Mouse (Mus musculus) forebrain, embryonic 13.5 days (tissue): ENCODE measurements around the gene Lsm2. TPM values are rescaled to one million over a fixed set of nuclear protein-coding genes. Genes with fewer than 3 reads are reported as not detected.

Source experiments
- ATAC-seq: fragments of 200-750 bp; cut with Nextera tagmentation; 2 replicates; pipeline ENCODE4 v1.8.0; 2017
- H3K27ac ChIP-seq: fragments of 300-500 bp; sonication (generic); 2 replicates; pipeline ENCODE4 v1.5.1; 2015; ENCODE audit warnings: inconsistent platforms, mild to moderate bottlenecking, moderate library complexity
- H3K27me3 ChIP-seq: fragments of 300-500 bp; sonication (generic); 2 replicates; pipeline ENCODE4 v1.6.1; 2015; ENCODE audit warnings: mild to moderate bottlenecking, inconsistent platforms
- H3K36me3 ChIP-seq: fragments of 300-500 bp; sonication (generic); 2 replicates; pipeline ENCODE4 v1.6.1; 2015; ENCODE audit warnings: mild to moderate bottlenecking, inconsistent platforms; ENCODE audit not compliant: poor library complexity, severe bottlenecking
- H3K4me1 ChIP-seq: fragments of 300-500 bp; sonication (generic); 2 replicates; pipeline ENCODE4 v1.6.1; 2015; ENCODE audit warnings: inconsistent platforms
- H3K4me2 ChIP-seq: fragments of 300-500 bp; sonication (generic); 2 replicates; pipeline ENCODE4 v1.6.1; 2015; ENCODE audit warnings: inconsistent platforms, mild to moderate bottlenecking, moderate library complexity
- H3K4me3 ChIP-seq: fragments of 300-500 bp; sonication (generic); 2 replicates; pipeline ENCODE4 v1.5.1; 2015; ENCODE audit warnings: mild to moderate bottlenecking, inconsistent platforms
- H3K9ac ChIP-seq: fragments of 300-500 bp; sonication (generic); 2 replicates; pipeline ENCODE4 v1.6.1; 2015; ENCODE audit warnings: mild to moderate bottlenecking, inconsistent platforms
- H3K9me3 ChIP-seq: fragments of 300-500 bp; sonication (generic); replicated peaks from 2 replicates; pipeline ENCODE4 v1.6.1; 2016; ENCODE audit warnings: inconsistent platforms
- WGBS: fragments of 180-500 bp; shearing (Covaris S2); methylation state at CpG from one replicate; pipeline ENCODE4 v1.1.7; 2015; 5-methylcytosine and 5-hydroxymethylcytosine counted together
- polyA plus RNA-seq: library from polyadenylated mRNA; unstranded; fragments of >200 nt; fragmentation: Nextera tagmentation; extraction: Ambion mirVana; gene quantifications from 2 replicates; pipeline ENCODE4 v1.2.1, GENCODE M21; 2015

Gene Lsm2
- polyA plus RNA-seq, 1 experiment from 2014 or later: 203 TPM

DNA sequence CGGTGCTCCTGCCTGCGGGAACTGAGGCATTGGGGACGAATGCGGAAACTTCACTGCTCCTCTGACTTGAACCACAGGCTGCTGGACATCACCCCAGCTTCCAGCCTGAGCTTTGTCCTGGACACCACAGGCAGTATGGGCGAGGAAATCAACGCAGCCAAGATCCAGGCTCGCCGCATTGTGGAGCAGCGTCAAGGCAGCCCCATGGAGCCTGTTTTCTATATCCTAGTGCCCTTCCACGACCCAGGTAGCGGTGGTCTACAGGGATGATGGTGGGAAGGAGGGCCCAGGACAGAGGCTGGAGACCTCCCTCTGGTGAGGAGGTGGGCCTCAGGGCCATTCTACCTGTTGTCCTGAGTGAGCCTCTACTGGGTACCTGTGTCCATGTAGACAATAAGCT is 38.2 kb downstream of the Lsm2 start:
- Histone ChIP-seq H3K27me3 (no peaks in the 10 kb centered on the region), H3K9ac (no peak overlapping the region), H3K4me3 (no peak overlapping the region), H3K4me1 (peaks cover 14% of the 10 kb centered on the region), H3K27ac (no peak overlapping the region), H3K36me3 (peaks cover 30% of the 10 kb centered on the region), H3K4me2 (no peak overlapping the region), H3K9me3 (no peaks in the 10 kb centered on the region)
- 78% methylated on average over 11 of the region's 11 CpGs for WGBS
- no peak for ATAC-seq

DNA sequence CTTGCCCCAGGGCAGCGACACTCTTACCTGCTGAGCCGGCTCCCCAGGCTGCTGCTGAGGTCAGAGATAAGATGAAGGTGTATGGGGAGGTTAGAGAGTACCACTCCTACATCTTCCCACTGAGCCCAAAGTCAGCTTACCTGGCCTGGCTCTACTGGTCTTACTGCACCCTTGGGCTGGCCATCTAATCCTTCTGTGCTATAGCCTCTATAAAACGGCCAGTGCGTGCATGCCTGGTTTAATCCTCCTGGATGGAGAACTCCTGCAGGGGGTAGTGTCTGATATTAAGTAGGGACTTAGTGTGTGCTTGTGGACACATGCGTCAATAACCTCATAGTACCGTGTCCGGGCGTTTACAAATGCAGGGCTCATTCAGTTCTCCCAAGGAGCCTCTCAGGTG is 38.9 kb downstream of the Lsm2 start:
- no peak for ATAC-seq
- no peaks in the 10 kb centered on the region for H3K9me3 ChIP-seq
- peaks cover 23% of the 10 kb centered on the region for H3K36me3 ChIP-seq
- no peak overlapping the region for H3K4me2 ChIP-seq
- H3K4me3 ChIP-seq: no peak overlapping the region
- H3K27me3 ChIP-seq: no peaks in the 10 kb centered on the region
- no peak overlapping the region for H3K27ac ChIP-seq
- no peak overlapping the region for H3K9ac ChIP-seq
- H3K4me1 ChIP-seq: peaks cover 14% of the 10 kb centered on the region
- 86% methylated on average over 8 of the region's 8 CpGs for WGBS

GRCm38 (mm10) chr17:35021163-35021808 is 39.6 kb downstream of the Lsm2 start:
- H3K9ac ChIP-seq: no peak overlapping the region
- no peaks in the 10 kb centered on the region for H3K27me3 ChIP-seq
- ATAC-seq: peak; percentile 74
- peaks cover 16% of the 10 kb centered on the region for H3K4me1 ChIP-seq
- peak overlapping the region; percentile 36 for H3K4me2 ChIP-seq
- H3K4me3 ChIP-seq: no peak overlapping the region
- 4% methylated on average over 17 of the region's 17 CpGs for WGBS
- H3K9me3 ChIP-seq: no peaks in the 10 kb centered on the region
- H3K36me3 ChIP-seq: peaks cover 16% of the 10 kb centered on the region
- H3K27ac ChIP-seq: peak overlapping the region; percentile 2; the same call in 1 of the 2 replicates

GRCm38 (mm10) chr17:35021842-35022477 is 40.3 kb downstream of the Lsm2 start:
- H3K9me3 ChIP-seq: no peaks in the 10 kb centered on the region
- H3K9ac ChIP-seq: no peak overlapping the region
- no peak overlapping the region for H3K4me2 ChIP-seq
- 0 out of 2 replicates have a peak overlapping the region, but pooled peaks have one; percentile 6 for H3K27ac ChIP-seq
- no peak overlapping the region for H3K4me3 ChIP-seq
- ATAC-seq: no peak
- H3K27me3 ChIP-seq: no peaks in the 10 kb centered on the region
- peaks cover 16% of the 10 kb centered on the region for H3K4me1 ChIP-seq
- WGBS: 64% methylated on average over 6 of the region's 6 CpGs
- peaks cover 9% of the 10 kb centered on the region for H3K36me3 ChIP-seq

- H3K4me1 ChIP-seq: peaks cover 21% of the 10 kb centered on the region
- no peak overlapping the region for H3K4me2 ChIP-seq
- H3K4me3 ChIP-seq: no peak overlapping the region
- no peak overlapping the region for H3K9ac ChIP-seq
- no peak for ATAC-seq
- no peaks in the 10 kb centered on the region for H3K27me3 ChIP-seq
- no peaks in the 10 kb centered on the region for H3K9me3 ChIP-seq
- peaks cover 2% of the 10 kb centered on the region; the same call in 1 of the 2 replicates for H3K36me3 ChIP-seq
- 95% methylated on average over 8 of the region's 8 CpGs for WGBS
- H3K27ac ChIP-seq: no peak overlapping the region
Observed at GRCm38 (mm10) chr17:35022541-35023060, 40.9 kb downstream of the Lsm2 start.

- no peak overlapping the region for H3K27ac ChIP-seq
- no peaks in the 10 kb centered on the region for H3K27me3 ChIP-seq
- H3K4me1 ChIP-seq: peaks cover 27% of the 10 kb centered on the region
- 86% methylated on average over 5 of the region's 5 CpGs for WGBS
- H3K9me3 ChIP-seq: no peaks in the 10 kb centered on the region
- no peaks in the 10 kb centered on the region for H3K36me3 ChIP-seq
- no peak for ATAC-seq
- H3K9ac ChIP-seq: no peak overlapping the region
- H3K4me2 ChIP-seq: no peak overlapping the region
- no peak overlapping the region for H3K4me3 ChIP-seq
Observed at GRCm38 (mm10) chr17:35023221-35023620, 41.6 kb downstream of the Lsm2 start.

DNA sequence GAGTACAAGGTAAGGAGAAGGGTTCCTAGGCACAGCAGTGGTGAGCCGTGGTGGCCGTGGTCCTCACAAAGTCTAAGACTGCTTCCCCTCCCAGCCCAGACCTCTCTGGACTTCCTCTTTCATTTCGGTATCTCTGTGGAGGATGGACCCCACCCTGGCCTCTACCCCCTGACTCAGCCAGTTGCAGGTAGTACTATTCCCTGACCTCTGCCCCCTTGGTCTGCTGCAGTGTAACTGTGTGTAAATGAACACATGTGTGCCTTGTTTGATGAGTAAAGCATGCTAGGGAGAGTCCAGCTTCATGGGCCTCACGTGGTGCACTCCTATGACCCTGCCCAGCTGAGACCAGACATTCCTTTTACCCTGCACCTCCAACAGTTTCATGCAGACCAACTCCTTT is 42.1 kb downstream of the Lsm2 start:
- H3K9me3 ChIP-seq: no peaks in the 10 kb centered on the region
- H3K4me1 ChIP-seq: peaks cover 33% of the 10 kb centered on the region
- H3K9ac ChIP-seq: no peak overlapping the region
- H3K27ac ChIP-seq: no peak overlapping the region
- no peak overlapping the region for H3K4me3 ChIP-seq
- no peak for ATAC-seq
- H3K4me2 ChIP-seq: no peak overlapping the region
- WGBS: 75% methylated on average over 4 of the region's 4 CpGs
- no peaks in the 10 kb centered on the region for H3K36me3 ChIP-seq
- no peaks in the 10 kb centered on the region for H3K27me3 ChIP-seq

DNA sequence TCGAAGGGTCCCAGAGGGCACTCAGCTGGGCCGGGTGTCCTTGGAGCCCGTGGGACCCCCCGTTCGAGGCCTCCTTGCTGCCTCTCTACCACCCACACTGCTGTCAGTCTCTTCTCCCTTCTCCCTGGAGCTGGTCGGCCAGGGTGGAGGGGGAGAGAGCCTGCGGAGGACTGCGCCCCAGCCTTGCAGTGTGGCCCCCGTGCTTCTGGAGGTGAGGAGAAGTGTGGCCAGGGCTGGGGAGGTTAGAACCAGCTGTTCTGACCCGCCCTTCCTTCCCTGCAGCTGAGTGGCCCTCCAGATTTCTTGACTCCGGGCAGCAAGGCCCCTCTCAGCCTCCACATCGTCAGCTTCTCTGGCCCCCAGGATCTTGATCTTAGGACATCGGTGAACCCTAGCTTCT is 42.6 kb downstream of the Lsm2 start:
- no peak overlapping the region for H3K4me2 ChIP-seq
- no peaks in the 10 kb centered on the region for H3K36me3 ChIP-seq
- H3K9me3 ChIP-seq: no peaks in the 10 kb centered on the region
- WGBS: 74% methylated on average over 13 of the region's 13 CpGs
- no peak for ATAC-seq
- H3K4me1 ChIP-seq: peaks cover 34% of the 10 kb centered on the region
- H3K27ac ChIP-seq: no peak overlapping the region
- H3K9ac ChIP-seq: no peak overlapping the region
- H3K4me3 ChIP-seq: no peak overlapping the region
- H3K27me3 ChIP-seq: no peaks in the 10 kb centered on the region

DNA sequence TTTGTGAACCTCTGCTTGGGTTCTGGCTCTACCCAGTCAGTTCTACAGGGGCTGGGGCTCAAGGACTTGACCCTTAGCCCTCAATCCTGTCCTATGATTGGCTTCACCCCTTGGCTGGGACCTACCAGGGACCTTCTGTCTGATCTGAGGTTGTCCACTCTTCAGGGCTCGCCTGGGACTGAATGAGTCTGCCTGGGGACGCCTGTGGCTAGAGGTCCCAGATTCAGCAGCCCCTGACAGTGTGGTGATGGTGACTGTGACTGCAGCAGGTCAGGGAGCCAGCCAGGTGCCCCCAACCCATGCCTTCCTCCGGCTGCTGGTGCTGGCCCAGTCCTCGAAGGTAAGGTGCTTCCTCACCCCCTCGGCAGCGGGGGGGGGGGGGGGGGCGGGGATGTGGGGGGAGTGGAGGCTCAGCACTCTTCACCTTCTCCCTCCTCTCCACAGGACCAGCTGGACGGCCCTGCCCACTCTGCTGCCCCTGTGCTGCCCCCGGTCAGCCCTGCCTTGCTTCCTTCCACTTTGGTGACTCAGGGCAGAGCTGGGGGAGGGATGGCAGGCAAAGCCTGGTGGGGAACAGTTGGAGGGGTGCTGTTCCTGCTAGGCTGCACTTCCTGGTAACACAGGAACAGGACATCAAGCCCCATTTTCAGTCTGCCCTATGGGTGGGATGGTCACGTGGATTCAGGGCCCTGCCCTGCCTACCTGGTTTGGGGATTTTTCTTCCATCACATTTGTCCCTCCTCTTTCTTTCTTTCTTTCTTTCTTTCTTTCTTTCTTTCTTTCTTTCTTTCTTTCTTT is 43.2 kb downstream of the Lsm2 start:
- no peak overlapping the region for H3K4me3 ChIP-seq
- no peak overlapping the region for H3K4me2 ChIP-seq
- H3K4me1 ChIP-seq: peaks cover 39% of the 10 kb centered on the region
- H3K27me3 ChIP-seq: 0 out of 2 replicates have a peak, but pooled peaks cover 4% of the 10 kb centered on the region
- H3K27ac ChIP-seq: no peak overlapping the region
- H3K36me3 ChIP-seq: no peaks in the 10 kb centered on the region
- no peaks in the 10 kb centered on the region for H3K9me3 ChIP-seq
- no peak for ATAC-seq
- WGBS: 80% methylated on average over 6 of the region's 10 CpGs
- no peak overlapping the region for H3K9ac ChIP-seq

- Histone ChIP-seq H3K4me1 (peaks cover 41% of the 10 kb centered on the region), H3K27me3 (0 out of 2 replicates have a peak, but pooled peaks cover 4% of the 10 kb centered on the region), H3K27ac (peak overlapping the region; percentile 40; the same call in 1 of the 2 replicates), H3K36me3 (no peaks in the 10 kb centered on the region), H3K4me2 (no peak overlapping the region; the same call in 1 of the 2 replicates), H3K4me3 (no peak overlapping the region), H3K9ac (no peak overlapping the region), H3K9me3 (no peaks in the 10 kb centered on the region)
- WGBS: 80% methylated on average over 5 of the region's 5 CpGs
- no peak for ATAC-seq
Observed at GRCm38 (mm10) chr17:35026206-35026605, 44.5 kb downstream of the Lsm2 start.

- Histone ChIP-seq H3K4me1 (peaks cover 36% of the 10 kb centered on the region), H3K27me3 (0 out of 2 replicates have a peak, but pooled peaks cover 4% of the 10 kb centered on the region), H3K27ac (peak within 1 kb of the TSS; percentile 82), H3K36me3 (no peaks in the 10 kb centered on the region), H3K4me2 (peak within 1 kb of the TSS; percentile 43), H3K9ac (peak within 1 kb of the TSS; percentile 52), H3K4me3 (peak within 1 kb of the TSS; percentile 17), H3K9me3 (no peaks in the 10 kb centered on the region)
- 24% methylated on average over 13 of the region's 13 CpGs for WGBS
- peak; percentile 89 for ATAC-seq
Observed at GRCm38 (mm10) chr17:35027277-35028068, 45.8 kb downstream of the Lsm2 start, which contains the start of gene Sapcd1. Gene Sapcd1, minus strand, starts transcription at chr17:35028016.
